Mouse (Mus musculus) liver, adult 2 months (tissue): ENCODE data around the gene Zdhhc7.

ENCODE experiments used
- CTCF ChIP-seq: fragments of 200-500 bp; IDR thresholded peaks from 2 replicates; pipeline ENCODE4 v1.5.1; 2011; ENCODE audit warnings: low read depth, low read length, control low read depth
- POLR2A ChIP-seq: fragments of 200-500 bp; IDR thresholded peaks from 2 replicates; pipeline ENCODE4 v1.6.1; 2011; ENCODE audit warnings: low read length, control low read depth; ENCODE audit not compliant: insufficient read depth; ENCODE audit errors: extremely low read depth

DNA sequence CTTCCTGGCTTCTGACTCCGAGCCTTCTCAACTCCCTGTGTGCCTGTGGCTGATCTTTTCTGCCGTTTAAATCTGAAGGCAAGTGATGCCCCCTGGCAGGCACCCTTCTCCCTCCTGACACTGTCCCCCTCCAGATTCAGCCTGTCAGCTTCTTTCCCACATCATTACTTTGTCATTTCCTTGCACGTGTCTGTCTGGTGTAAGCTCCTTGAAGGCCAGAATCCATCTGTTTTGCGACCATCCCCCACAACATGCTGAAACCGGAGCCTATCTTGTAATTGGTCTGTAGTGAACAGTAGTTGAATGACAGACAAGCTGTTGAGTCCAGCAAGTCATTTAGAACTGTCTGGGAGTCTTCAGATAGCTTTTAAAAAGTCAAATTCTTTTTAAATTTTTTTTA is 55.8 kb downstream of the Zdhhc7 start:
- TF ChIP-seq POLR2A (no peak), CTCF (no peak)
